Mouse (Mus musculus) skeletal muscle tissue, adult 2 months (tissue): Measurements from ENCODE around the gene Pin4.

Source experiments
- DNase-seq: peaks from one replicate; pipeline ENCODE4 v3.0.0-alpha.2; 2012; ENCODE audit warnings: low read depth, low spot score

The Pin4 gene

GRCm38 (mm10) chrX:102156618-102157422 lies 37.6 kb downstream of the Pin4 start, which contains the start of gene Ercc6l:
Gene Ercc6l (minus strand): TSS chrX:102157091.
- DNase-seq, result peak; percentile 93

GRCm38 (mm10) chrX:102157423-102157791 lies 38.2 kb downstream of the Pin4 start:
- no peak for DNase-seq

- DNase-seq, result no peak
These were observed 40.5 kb downstream of the Pin4 start for GRCm38 (mm10) chrX:102159778-102160177.

- DNase-seq, result no peak
These were observed 41.3 kb downstream of the Pin4 start for GRCm38 (mm10) chrX:102160528-102160927.

GRCm38 (mm10) chrX:102163096-102163495 lies 43.8 kb downstream of the Pin4 start:
- no peak for DNase-seq

- DNase-seq, result peak; percentile 52
These were observed 44.3 kb downstream of the Pin4 start for GRCm38 (mm10) chrX:102163529-102163928.

GRCm38 (mm10) chrX:102166521-102166920 lies 47.3 kb downstream of the Pin4 start:
- no peak for DNase-seq

- DNase-seq, result no peak
These were observed 47.7 kb downstream of the Pin4 start for GRCm38 (mm10) chrX:102166986-102167385.

GRCm38 (mm10) chrX:102169724-102170123 lies 50.5 kb downstream of the Pin4 start:
- DNase-seq, result no peak

- DNase-seq, result no peak
These were observed 50.9 kb downstream of the Pin4 start for GRCm38 (mm10) chrX:102170135-102170534.

GRCm38 (mm10) chrX:102170900-102171299 lies 51.7 kb downstream of the Pin4 start:
- no peak for DNase-seq

- DNase-seq, result no peak
These were observed 56.5 kb downstream of the Pin4 start for GRCm38 (mm10) chrX:102175538-102176287.
